Mouse (Mus musculus): ENCODE data around the gene Sipa1l1. TPM values are rescaled to one million over a fixed set of nuclear protein-coding genes. Genes with fewer than 3 reads are reported as not detected.

Sipa1l1 gene
- polyA plus RNA-seq, 1 experiment from 2014 or later, result 14.5 TPM

DNA sequence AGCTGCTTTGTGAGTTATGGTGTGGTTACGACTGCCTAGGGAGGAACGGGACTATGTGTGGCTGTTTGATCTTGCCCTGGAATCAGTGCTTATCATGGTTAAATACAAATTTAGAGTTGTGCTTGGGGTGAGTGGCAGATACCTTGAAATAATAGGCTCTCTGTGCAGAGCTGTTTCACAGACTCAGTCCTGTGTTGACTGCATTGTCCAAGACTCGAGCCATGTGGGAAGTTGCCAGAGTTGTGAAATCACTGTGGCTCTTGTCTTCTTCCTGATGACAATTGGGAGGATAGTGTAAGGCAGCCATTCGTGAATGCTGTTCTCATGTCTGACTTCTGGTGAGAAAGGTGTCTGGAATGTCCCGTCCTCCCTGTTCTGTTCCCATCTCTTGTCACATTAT is 106.6 kb downstream of the Sipa1l1 start:
- no peak for ATAC-seq (ENCODE audit: low FRiP score, low TSS enrichment)
- Histone ChIP-seq H3K4me2 (ENCODE audit: low read length) (no peak overlapping the region), H3K4me1 (ENCODE audit: control insufficient read depth, insufficient read depth, low read length) (no peaks in the 10 kb centered on the region), H3K36me3 (ENCODE audit: control insufficient read depth, insufficient read depth, low read length) (no peaks in the 10 kb centered on the region), H3K9me3 (ENCODE audit: control insufficient read depth, low read length) (no peaks in the 10 kb centered on the region), H3K9ac (replicated peaks; ENCODE audit: low read length) (no peak overlapping the region), H3K4me3 (replicated peaks; ENCODE audit: low read depth, low read length) (no peak overlapping the region), H3K27ac (replicated peaks; ENCODE audit: low read depth, low read length) (no peak overlapping the region), H3K27me3 (ENCODE audit: control insufficient read depth, insufficient read depth, low read length) (no peaks in the 10 kb centered on the region)
- no peak for DNase-seq
- WGBS, result 73% methylated on average over 5 of the region's 5 CpGs

DNA sequence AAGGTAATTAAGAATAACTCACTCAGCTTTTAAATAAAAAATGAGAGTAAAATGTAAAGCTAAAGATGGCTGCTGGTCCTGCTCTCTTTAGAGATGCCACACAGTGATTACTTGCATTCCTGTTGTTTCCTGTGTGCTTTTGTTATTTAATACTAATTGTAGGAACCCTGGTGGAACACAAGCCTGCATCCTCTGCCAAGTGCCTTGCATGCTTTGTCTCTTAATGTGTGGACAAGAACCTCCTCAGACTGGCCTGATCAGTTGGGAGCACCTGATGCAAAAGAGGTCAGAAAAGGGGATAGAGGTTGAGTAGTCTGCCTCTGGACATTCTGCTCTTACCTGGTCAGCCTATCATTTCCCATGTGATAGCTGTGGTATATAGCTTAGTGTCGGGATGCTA is 107.5 kb downstream of the Sipa1l1 start:
- Histone ChIP-seq H3K9ac (replicated peaks; ENCODE audit: low read length) (no peak overlapping the region), H3K9me3 (ENCODE audit: control insufficient read depth, low read length) (no peaks in the 10 kb centered on the region), H3K27ac (replicated peaks; ENCODE audit: low read depth, low read length) (no peak overlapping the region), H3K4me3 (replicated peaks; ENCODE audit: low read depth, low read length) (no peak overlapping the region), H3K4me1 (ENCODE audit: control insufficient read depth, insufficient read depth, low read length) (no peaks in the 10 kb centered on the region), H3K36me3 (ENCODE audit: control insufficient read depth, insufficient read depth, low read length) (no peaks in the 10 kb centered on the region), H3K4me2 (ENCODE audit: low read length) (no peak overlapping the region), H3K27me3 (ENCODE audit: control insufficient read depth, insufficient read depth, low read length) (no peaks in the 10 kb centered on the region)
- no peak for ATAC-seq (ENCODE audit: low FRiP score, low TSS enrichment)
- no peak for DNase-seq
- 94% methylated on average over 1 of the region's 1 CpGs for WGBS

DNA sequence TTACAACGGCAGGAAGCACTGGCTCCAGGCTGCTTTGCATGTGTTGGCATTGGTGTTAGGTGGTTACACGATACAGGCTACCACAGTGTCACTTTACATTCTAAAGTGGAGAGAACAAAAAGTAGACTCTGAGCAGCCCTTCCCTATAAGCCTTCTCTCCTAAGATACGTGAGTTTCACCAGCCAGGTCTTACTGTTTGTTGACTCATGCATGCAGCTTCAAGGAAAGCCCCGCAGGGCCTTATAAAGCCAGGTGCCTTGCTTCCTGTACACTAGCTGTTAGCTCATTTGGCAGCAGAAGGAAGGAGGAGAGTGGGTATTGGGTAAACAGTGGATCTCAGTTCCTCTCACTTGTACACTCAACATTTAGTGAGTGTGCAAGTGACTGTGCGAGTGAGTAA is 115.5 kb downstream of the Sipa1l1 start:
- H3K27me3 ChIP-seq (ENCODE audit: control insufficient read depth, insufficient read depth, low read length), result no peaks in the 10 kb centered on the region
- H3K36me3 ChIP-seq (ENCODE audit: control insufficient read depth, insufficient read depth, low read length), result no peaks in the 10 kb centered on the region
- H3K9me3 ChIP-seq (ENCODE audit: control insufficient read depth, low read length), result no peaks in the 10 kb centered on the region
- WGBS, result 90% methylated on average over 5 of the region's 5 CpGs
- 0 out of 2 replicates have a peak, but pooled peaks cover 10% of the 10 kb centered on the region for H3K4me1 ChIP-seq (ENCODE audit: control insufficient read depth, insufficient read depth, low read length)
- no peak overlapping the region for H3K9ac ChIP-seq (replicated peaks; ENCODE audit: low read length)
- no peak overlapping the region for H3K4me2 ChIP-seq (ENCODE audit: low read length)
- DNase-seq (no peak), ATAC-seq (ENCODE audit: low FRiP score, low TSS enrichment) (no peak)
- no peak overlapping the region for H3K27ac ChIP-seq (replicated peaks; ENCODE audit: low read depth, low read length)
- H3K4me3 ChIP-seq (replicated peaks; ENCODE audit: low read depth, low read length), result no peak overlapping the region

DNA sequence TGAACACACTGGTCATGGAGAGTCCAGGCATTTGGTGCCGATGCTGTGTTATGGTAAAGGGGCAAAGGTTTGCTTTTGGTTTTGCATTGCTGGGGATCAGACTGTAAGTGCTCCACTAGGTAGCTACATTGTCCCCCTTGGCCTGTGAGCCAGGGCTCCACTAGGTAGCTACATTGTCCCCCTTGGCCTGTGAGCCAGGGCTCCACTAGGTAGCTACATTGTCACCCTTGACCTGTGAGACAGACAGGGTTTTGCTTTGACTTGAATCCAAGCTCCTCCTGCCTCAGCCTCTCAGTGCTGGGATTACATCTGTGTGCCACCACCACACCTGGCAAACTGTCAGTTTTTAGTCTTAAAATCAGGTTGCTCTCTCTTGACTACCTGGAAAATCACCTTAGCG is 115.9 kb downstream of the Sipa1l1 start:
- Histone ChIP-seq H3K4me2 (ENCODE audit: low read length) (no peak overlapping the region), H3K27me3 (ENCODE audit: control insufficient read depth, insufficient read depth, low read length) (no peaks in the 10 kb centered on the region), H3K4me1 (ENCODE audit: control insufficient read depth, insufficient read depth, low read length) (0 out of 2 replicates have a peak, but pooled peaks cover 10% of the 10 kb centered on the region), H3K27ac (replicated peaks; ENCODE audit: low read depth, low read length) (no peak overlapping the region), H3K4me3 (replicated peaks; ENCODE audit: low read depth, low read length) (no peak overlapping the region), H3K36me3 (ENCODE audit: control insufficient read depth, insufficient read depth, low read length) (no peaks in the 10 kb centered on the region), H3K9me3 (ENCODE audit: control insufficient read depth, low read length) (no peaks in the 10 kb centered on the region), H3K9ac (replicated peaks; ENCODE audit: low read length) (no peak overlapping the region)
- DNase-seq (no peak), ATAC-seq (ENCODE audit: low FRiP score, low TSS enrichment) (no peak)
- 95% methylated on average over 2 of the region's 2 CpGs for WGBS

DNA sequence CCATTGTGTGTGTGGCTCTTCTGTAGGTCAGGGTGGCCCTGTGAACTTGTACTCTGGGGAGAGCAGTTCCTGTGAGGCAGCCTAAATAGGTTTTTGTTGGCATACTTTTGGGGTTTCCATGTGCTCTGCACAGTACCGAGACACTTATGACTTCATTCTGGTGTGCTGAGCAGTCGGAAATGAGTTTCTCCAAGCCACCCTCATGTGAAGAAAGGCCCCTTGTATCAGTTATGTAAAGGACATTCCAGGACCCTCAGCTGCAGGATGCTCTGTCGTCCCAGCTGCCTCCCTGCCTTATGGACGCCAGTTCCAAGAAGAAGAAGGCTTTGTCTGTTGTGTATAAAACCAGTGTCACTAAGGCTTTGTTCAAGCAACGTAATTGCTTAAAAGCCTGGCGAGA is 116.9 kb downstream of the Sipa1l1 start:
- H3K36me3 ChIP-seq (ENCODE audit: control insufficient read depth, insufficient read depth, low read length), result no peaks in the 10 kb centered on the region
- H3K4me1 ChIP-seq (ENCODE audit: control insufficient read depth, insufficient read depth, low read length), result 0 out of 2 replicates have a peak, but pooled peaks cover 10% of the 10 kb centered on the region
- peak; percentile 13 for DNase-seq
- no peak overlapping the region for H3K27ac ChIP-seq (replicated peaks; ENCODE audit: low read depth, low read length)
- H3K9ac ChIP-seq (replicated peaks; ENCODE audit: low read length), result no peak overlapping the region
- no peak overlapping the region for H3K4me2 ChIP-seq (ENCODE audit: low read length)
- WGBS, result 43% methylated on average over 6 of the region's 6 CpGs
- H3K4me3 ChIP-seq (replicated peaks; ENCODE audit: low read depth, low read length), result no peak overlapping the region
- no peaks in the 10 kb centered on the region for H3K27me3 ChIP-seq (ENCODE audit: control insufficient read depth, insufficient read depth, low read length)
- H3K9me3 ChIP-seq (ENCODE audit: control insufficient read depth, low read length), result no peaks in the 10 kb centered on the region
- no peak for ATAC-seq (ENCODE audit: low FRiP score, low TSS enrichment)

DNA sequence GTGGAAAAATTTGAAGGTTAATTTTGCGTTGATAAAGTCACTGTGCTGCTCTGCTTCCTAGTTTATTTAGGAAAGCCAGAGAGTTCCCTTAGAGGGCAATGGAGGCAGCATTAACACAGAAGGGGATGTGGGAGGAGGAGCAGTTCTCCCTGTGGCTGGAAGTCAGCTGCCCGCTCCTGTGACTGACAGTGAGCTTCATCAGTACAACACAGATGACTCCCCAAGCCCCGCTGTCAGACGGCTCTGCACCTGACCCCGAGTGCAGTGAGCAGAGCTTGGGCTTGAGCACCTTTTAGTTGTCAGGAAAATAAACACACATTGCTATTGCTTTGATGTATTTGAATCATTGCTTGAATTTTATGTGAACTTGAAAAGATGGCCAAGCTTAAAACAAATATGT is 117.7 kb downstream of the Sipa1l1 start:
- no peaks in the 10 kb centered on the region for H3K27me3 ChIP-seq (ENCODE audit: control insufficient read depth, insufficient read depth, low read length)
- DNase-seq (peak; percentile 27), ATAC-seq (ENCODE audit: low FRiP score, low TSS enrichment) (no peak)
- WGBS, result 47% methylated on average over 5 of the region's 5 CpGs
- no peaks in the 10 kb centered on the region for H3K36me3 ChIP-seq (ENCODE audit: control insufficient read depth, insufficient read depth, low read length)
- no peak overlapping the region for H3K9ac ChIP-seq (replicated peaks; ENCODE audit: low read length)
- H3K4me1 ChIP-seq (ENCODE audit: control insufficient read depth, insufficient read depth, low read length), result 0 out of 2 replicates have a peak, but pooled peaks cover 10% of the 10 kb centered on the region
- no peak overlapping the region for H3K27ac ChIP-seq (replicated peaks; ENCODE audit: low read depth, low read length)
- no peak overlapping the region for H3K4me3 ChIP-seq (replicated peaks; ENCODE audit: low read depth, low read length)
- H3K9me3 ChIP-seq (ENCODE audit: control insufficient read depth, low read length), result no peaks in the 10 kb centered on the region
- no peak overlapping the region for H3K4me2 ChIP-seq (ENCODE audit: low read length)

DNA sequence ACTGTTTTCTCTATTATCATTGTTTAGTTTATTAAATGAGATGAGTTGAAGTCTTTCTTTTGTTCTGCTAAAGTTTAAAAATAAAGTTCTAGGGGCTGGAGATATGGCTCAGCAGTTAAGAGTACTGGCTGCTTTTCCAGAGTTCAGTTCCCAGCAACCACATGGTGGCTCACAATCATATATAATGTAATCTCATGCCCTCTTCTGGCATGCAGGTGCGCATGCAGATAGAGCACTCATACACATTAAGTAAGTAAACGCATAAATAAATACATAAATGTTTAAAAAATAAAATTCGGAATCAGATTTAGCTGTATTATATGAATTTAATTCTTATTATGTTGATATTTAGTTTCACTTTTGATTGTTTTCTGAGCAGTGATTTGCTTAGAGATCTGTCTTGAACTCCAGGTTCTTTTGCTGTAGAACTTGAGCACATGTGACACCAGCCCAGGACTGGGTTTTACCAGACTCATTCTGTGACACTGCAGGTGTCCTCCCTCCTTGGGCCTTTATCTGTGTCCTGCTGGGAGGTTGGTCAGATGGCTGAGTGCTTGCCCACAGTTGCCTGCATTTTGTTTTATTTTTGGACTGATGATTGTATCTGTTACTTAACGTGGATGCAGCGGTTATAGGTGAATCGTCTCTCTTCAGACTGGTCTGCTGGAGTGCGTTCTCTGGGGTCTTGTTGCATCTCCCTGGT is 124.6 kb downstream of the Sipa1l1 start:
- no peak overlapping the region for H3K9ac ChIP-seq (replicated peaks; ENCODE audit: low read length)
- 93% methylated on average over 7 of the region's 7 CpGs for WGBS

DNA sequence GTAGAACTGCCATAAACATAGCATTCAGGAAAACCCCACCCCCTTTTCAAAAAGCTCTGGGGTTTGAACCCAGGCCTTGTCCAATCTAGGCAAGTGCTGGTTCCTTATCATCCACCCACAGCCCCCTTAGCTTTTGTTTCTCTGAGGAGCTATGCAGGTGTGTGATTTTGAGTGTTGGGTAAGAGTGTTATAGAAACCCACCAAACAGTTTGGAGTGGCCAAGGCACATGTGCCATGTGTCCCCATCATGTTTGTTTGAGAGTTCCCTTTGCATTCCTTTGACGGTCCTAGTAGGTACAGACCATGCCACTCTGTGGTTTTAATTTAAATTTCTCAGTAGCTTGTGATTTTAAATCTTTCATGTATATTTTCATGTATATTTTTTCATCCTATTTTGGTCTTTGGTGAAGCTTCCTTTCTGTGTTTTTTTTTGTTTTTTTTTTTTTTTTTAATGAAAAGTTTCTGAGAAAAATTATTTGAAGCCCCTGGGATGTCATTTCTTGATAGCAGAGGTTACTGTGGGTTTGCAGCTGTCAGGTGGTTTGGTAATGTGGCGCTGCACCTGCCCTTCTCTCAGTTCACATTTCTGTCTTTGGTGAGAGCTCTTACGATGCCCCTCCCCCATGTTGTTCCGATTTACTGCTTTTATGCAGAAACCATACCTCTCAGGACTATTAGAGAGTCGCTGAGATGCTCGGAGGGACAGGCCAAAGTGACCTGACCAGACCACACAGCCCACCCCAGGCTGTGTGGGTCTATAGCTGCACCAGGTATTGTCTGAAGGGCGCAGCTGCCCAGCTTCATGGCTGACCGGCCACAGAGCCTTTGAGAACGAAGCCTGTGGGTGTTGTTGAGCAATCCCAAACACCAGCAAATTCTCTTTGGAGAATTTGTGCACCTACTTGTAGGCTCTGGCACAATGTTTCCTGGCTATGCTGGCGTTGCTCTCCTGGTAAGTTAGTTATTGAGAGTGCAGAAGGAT is 126.1 kb downstream of the Sipa1l1 start:
- no peak for DNase-seq
- Histone ChIP-seq H3K4me2 (ENCODE audit: low read length) (no peak overlapping the region), H3K27me3 (ENCODE audit: control insufficient read depth, insufficient read depth, low read length) (no peaks in the 10 kb centered on the region), H3K36me3 (ENCODE audit: control insufficient read depth, insufficient read depth, low read length) (no peaks in the 10 kb centered on the region), H3K9me3 (ENCODE audit: control insufficient read depth, low read length) (no peaks in the 10 kb centered on the region), H3K4me1 (ENCODE audit: control insufficient read depth, insufficient read depth, low read length) (no peaks in the 10 kb centered on the region), H3K27ac (replicated peaks; ENCODE audit: low read depth, low read length) (no peak overlapping the region), H3K4me3 (replicated peaks; ENCODE audit: low read depth, low read length) (no peak overlapping the region), H3K9ac (replicated peaks; ENCODE audit: low read length) (no peak overlapping the region)
- no peak for ATAC-seq (ENCODE audit: low FRiP score, low TSS enrichment)
- WGBS, result 57% methylated on average over 10 of the region's 10 CpGs

More for the DNA sequence above, 124.6 kb downstream of the Sipa1l1 start:
- Histone ChIP-seq H3K9me3 (ENCODE audit: control insufficient read depth, low read length) (no peaks in the 10 kb centered on the region), H3K4me1 (ENCODE audit: control insufficient read depth, insufficient read depth, low read length) (no peaks in the 10 kb centered on the region), H3K27me3 (ENCODE audit: control insufficient read depth, insufficient read depth, low read length) (no peaks in the 10 kb centered on the region), H3K4me3 (replicated peaks; ENCODE audit: low read depth, low read length) (no peak overlapping the region), H3K36me3 (ENCODE audit: control insufficient read depth, insufficient read depth, low read length) (no peaks in the 10 kb centered on the region), H3K4me2 (ENCODE audit: low read length) (no peak overlapping the region), H3K27ac (replicated peaks; ENCODE audit: low read depth, low read length) (no peak overlapping the region)
- DNase-seq (no peak), ATAC-seq (ENCODE audit: low FRiP score, low TSS enrichment) (no peak)
